Mouse (Mus musculus) MEL (cell line): Measurements from ENCODE around the gene Dnajc11.

Source experiments
- CHD1 ChIP-seq: IDR thresholded peaks from 2 replicates; pipeline ENCODE4 v1.6.1; 2012; ENCODE audit warnings: low read depth, mild to moderate bottlenecking, inconsistent platforms, low read length, improper control_type of control experiment
- CTCF ChIP-seq, 3 experiments: IDR thresholded peaks in 2 of 3; conservative IDR thresholded peaks in 1 of 3; 2 replicates each; pipeline ENCODE4 v1.5.1; 2011 to 2012; ENCODE audit warnings: low read length in 3 of 3, low read depth in 2 of 3, mild to moderate bottlenecking in 2 of 3, improper control_type of control experiment in 1 of 3, inconsistent platforms in 1 of 3, mixed read lengths in 1 of 3, moderate library complexity in 1 of 3; ENCODE audit not compliant: control insufficient read depth in 1 of 3, insufficient read depth in 1 of 3, poor library complexity in 1 of 3, severe bottlenecking in 1 of 3
- ELF1 ChIP-seq: IDR thresholded peaks from 2 replicates; pipeline ENCODE4 v1.6.1; 2014; ENCODE audit warnings: low read depth, mild to moderate bottlenecking, inconsistent platforms, low read length, improper control_type of control experiment, moderate library complexity
- MYC ChIP-seq: IDR thresholded peaks from 2 replicates; pipeline ENCODE4 v1.6.1; 2011; ENCODE audit warnings: low read depth, mild to moderate bottlenecking, low read length, improper control_type of control experiment, moderate library complexity
- SMC3 ChIP-seq: IDR thresholded peaks from 2 replicates; pipeline ENCODE4 v1.6.1; 2011; ENCODE audit warnings: low read depth, low read length, improper control_type of control experiment
- ZC3H11A ChIP-seq: IDR thresholded peaks from 2 replicates; pipeline ENCODE4 v1.6.1; 2012; ENCODE audit warnings: low read depth, mild to moderate bottlenecking, inconsistent platforms, low read length, improper control_type of control experiment
- ZKSCAN1 ChIP-seq: IDR thresholded peaks from 2 replicates; pipeline ENCODE4 v1.6.1; 2012; ENCODE audit warnings: low read depth, mild to moderate bottlenecking, inconsistent platforms, low read length, improper control_type of control experiment, moderate library complexity

DNA sequence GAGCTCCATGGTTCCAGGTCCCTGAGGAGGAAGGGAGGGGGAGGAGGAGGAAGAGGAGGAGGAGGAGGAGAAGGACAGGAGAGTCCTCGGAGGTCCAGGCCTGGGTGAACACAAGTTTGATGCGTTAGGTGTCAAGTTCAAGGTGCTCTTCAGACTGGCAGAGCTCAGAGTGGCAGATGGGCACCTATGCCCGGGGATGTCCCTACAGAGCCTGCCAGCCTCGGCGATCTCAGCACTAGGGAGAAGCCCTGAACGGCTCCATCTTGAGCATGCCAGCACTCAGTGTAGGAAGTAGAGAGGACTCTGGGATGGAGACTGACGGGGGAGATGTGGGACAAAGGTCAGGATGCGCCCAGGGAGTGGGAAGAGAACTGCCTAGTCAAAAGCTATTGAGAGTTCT is 53.2 kb downstream of the Dnajc11 start:
- no peak for TF ChIP-seq CHD1
- no peak for TF ChIP-seq ZC3H11A
- TF ChIP-seq ELF1 = no peak
- TF ChIP-seq CTCF (IDR thresholded peaks at IDR 0.05 in 2 of 3, conservative IDR thresholded peaks at IDR 0.05 in 1 of 3; ENCODE audit: control insufficient read depth in 1 of 3, insufficient read depth in 1 of 3, low read depth in 2 of 3, low read length in 3 of 3, poor library complexity in 1 of 3, severe bottlenecking in 1 of 3) = no peak
- no peak for TF ChIP-seq MYC
- TF ChIP-seq ZKSCAN1 = no peak
- no peak for TF ChIP-seq SMC3
